Mouse (Mus musculus) induced T-regulatory cell, adult 2 months (primary cell): ENCODE measurements at regions not wholly inside any gene's neighbourhood (a gene's known extent, or its start where the extent isn't known, plus 50 kb on each side); places are given as distances from the start of the nearest gene placed in this dataset.
A peak's percentile ranks its signal among the peaks of the same experiment; 100 is the strongest.
"Not testable (repeated sequence)": the region's sequence is repeated elsewhere in the genome, so short reads cannot be mapped to it uniquely, and the experiment has no call there.

ENCODE experiments used
- DNase-seq: peaks from one replicate; pipeline ENCODE4 v3.0.0-alpha.2; 2012; ENCODE audit warnings: low read depth

DNA sequence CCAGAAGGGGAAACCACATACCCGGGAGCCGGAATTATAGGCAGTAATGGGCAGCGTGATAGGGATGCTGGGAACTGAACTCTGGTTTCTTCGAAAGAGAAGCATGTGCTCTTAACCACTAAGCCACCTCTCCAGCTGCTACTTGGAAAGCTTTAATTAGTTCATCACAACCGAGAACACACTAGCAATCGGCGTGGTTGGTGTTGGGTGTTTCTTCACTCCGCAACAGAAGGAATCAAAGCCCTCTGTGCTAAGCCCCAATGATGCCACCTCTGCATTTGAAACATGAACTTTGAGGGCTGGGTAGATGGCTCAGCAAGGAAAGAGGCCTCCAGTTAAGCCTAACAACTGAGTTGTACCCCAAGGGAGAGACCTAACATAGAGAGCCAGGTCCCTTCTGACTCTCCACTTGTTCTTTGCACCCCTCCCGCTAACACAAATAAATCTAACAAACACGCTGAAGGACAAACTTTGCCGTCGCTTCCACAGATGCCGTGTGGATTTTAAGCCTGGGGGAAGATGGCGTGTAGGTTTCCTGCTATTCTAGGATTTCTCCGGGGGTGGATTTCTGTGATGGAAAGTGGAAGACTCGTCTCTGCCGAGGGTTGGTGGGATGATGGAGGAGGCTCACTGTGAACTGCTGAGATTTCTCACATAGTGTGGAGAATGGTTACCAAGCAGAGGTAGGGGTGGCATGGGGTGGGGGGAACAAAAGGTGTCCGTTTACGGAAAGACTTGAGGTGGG lies 257.4 kb downstream of the Diras2 start:
- DNase-seq: no peak

DNA sequence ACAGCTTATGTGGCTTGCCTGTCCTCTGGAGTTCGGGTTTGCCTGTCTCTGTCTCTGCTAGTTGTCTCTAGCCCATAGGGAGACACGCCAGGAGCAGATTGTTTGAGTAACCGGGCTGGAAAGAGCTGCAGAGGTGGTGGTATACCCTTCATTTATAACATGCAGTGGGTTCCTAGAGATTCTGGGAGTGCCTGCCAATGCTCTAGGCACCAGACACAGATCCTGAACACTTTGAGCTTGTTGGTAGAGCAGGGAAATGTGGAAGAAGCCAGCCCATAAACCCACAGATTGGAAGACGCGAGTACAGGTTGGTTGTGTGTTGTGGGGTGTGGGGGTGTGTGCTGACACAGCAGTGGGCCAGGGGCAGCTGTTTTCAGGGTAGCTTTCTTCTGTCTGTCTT lies 255.9 kb downstream of the Diras2 start:
- DNase-seq: no peak

DNA sequence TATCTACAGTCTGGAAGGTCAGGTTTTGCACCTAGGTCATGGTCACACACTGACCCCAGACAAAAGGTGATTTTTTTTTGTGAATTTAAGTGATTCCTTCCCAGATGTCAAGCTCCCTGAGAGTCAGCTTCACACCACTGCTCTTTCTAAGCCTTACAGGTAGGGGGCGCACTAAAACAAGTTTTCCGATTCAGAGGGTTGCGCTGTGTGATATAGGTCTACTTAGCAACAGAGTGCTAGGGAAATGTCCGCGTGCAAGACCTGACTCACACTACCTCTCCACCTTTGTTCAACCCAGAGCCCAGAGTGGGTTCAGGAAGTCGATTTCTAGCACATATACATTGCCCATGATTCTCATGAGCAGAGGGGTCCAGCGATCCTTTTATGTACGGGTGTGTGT lies 255.4 kb downstream of the Diras2 start:
- DNase-seq: peak; percentile 65

DNA sequence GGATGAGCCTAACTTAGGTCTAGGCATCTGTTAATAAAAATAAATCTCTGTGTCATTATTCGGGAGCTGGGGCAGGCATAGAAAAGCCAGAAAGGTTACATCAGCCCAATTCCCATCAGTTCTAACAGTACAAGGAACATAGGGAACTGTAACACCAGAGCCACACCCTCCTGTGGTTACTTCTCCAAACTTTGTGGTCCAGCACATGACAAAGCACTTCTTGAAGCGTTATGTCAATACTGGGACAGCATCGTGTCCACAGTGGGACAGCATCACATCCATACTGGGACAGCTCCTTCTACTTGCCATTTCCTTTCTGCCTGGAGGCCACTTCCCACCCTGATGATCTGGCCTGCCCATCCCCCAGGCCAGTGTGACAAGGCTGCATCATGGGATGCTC lies 253.9 kb downstream of the Diras2 start:
- no peak for DNase-seq

DNA sequence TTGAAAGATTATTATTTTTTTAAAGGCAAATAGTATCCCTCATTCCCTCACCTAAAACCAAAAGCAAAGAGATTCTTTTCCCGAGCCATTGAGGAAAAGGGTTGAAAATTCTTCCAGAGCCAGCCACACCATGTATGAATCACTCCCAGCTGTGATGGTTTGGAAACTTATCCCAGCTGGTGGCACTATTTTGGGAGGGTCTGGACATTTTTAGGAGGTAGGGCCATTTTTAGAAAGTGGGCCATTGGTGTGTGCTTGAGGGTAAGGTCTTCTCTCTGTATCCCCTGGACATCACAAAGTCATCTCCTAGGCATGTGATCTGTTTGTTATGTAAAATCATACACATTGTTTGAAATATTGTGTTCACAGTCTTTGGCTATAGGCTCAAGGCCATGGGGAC lies 252.2 kb downstream of the Diras2 start:
- no peak for DNase-seq

DNA sequence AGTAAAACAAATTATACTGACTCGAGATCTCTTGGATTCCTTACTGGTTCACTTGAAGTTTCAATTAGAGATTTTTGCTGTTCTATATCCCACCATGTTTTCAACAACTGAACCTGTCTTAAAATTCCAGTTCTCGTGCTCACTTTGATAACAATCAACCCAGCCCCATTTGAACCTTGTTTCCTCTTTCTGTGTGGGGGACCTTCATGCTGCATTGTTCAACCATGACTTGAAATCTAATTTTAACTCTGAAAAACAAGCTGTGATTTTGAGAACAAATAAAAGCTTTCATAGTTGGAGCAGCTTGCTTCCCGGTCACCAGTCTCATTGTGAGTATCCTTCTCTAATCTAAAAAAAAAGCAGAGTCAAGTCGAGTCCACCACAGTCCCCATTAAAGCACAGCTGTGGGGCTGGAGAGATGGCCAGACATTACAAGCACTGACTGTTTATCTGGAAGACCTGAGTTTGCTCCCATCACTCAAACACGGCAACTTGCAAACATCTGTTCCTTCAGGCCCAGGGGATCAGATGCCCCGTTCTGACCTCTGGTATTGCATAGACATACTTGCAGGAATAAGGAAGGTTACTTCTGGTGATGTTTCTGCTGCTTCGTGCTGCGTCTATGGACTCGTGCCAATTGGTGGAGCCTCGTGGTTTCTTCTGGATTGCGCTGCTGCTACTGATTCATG lies 251.7 kb downstream of the Diras2 start:
- no peak for DNase-seq

DNA sequence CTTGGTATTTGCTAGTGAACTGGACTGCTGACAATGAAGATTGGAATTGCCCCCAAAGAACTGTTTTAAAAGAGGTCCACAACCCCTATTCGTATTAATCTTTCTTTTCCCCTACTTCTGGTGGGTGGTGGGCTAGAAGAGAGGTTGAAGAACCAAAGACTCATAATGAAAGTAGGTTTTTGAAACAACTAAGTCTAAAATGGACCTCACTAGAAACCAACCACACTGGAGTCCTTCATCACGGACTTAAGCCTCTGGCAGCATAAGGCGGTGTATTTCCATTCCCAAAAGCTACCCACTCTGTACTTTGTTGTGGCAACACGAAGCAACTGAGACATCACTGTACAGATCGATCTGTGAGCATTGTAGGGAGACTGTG lies 251.1 kb downstream of the Diras2 start:
- no peak for DNase-seq

DNA sequence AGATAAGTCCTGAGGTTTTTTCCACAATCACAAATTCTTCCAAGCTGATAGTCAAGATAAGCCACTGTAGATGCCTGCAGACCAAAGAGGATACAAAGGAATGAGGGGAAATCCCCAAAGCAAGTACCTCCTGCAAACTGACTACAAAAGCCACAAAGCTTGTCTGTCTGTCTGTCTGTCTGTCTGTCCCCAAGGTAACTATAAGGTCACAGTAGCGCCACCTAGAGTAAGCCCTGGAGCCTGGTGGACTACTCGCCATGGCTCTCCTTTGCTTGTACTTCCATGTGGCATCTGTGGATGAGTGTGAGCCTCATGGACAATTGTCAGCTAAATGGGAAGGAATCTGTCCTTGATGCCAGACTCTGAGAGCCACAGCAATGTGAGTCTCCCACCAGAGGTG lies 249.8 kb downstream of the Diras2 start:
- DNase-seq: peak; percentile 22

DNA sequence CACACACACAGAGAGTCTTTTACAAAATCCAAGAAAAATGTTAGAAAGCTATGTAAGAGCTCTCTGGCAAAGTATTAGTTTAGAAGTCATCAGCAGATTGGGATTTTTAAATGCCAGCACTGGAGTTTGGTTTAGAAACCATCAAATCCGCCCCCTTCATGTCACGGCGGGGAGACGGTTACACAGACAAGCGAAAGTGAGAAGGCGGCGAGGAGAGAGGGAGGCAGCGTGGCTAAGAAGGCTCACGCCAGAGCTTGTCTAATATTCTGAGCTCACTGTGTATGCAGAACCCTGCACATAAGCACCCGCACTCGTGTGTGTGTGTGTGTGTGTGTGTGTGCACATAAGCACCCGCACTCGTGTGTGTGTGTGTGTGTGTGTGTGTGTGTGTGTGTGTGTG lies 248.6 kb downstream of the Diras2 start:
- no peak for DNase-seq

DNA sequence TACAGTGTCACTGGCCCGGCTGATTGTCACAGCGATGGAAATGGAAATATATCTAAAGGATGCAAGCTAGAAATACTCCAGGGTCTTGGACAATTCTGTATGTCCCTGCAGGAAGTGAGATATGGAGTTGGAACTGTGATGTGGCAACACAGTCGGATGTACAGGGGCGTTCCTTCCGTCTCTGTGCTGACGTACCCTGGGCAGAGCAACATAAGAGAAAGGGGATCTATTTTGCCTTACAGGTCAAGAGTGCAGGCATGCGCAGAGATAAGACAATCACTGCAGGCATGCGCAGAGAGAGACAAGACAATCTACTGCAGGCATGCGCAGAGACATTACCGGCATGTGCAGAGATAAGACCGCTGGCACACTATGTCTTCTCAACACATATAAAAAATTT lies 247.6 kb downstream of the Diras2 start:
- no peak for DNase-seq

DNA sequence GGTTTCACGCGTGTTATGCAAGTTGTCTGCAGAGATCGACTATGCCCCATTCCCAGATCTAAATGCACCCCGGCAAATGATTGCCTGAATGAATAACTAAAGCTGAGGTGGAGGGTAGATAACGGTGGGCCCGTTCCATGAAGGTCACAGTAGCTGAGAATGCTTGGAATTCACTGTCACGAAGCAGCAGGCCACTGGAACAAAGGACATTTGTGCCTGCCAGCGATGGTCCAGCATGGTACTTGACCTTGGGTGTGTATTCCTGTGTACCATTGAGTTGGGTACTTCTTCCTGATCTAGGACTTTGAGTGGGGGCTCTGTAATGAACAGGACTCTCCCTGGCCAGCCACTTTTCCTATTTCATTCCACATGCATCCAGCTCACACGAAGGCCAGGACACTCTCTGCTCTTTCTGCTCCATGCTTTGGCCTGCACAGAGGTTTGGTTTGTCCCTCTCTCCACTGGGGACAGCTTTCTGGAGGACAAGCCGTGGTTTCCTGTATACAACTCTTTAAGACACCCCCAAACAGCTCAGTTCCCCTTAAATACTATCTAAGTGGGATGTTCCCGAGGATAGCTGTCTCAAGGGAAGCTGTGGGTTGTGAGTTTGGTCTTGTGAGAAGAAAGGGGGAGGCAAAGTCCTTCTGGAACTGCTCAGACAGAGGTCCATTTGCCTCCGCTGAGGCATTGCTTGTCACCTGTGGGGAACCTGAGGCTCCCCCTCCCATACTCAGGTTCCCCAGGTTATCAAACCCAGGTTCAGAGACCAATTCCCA lies 246.9 kb downstream of the Diras2 start:
- no peak for DNase-seq

DNA sequence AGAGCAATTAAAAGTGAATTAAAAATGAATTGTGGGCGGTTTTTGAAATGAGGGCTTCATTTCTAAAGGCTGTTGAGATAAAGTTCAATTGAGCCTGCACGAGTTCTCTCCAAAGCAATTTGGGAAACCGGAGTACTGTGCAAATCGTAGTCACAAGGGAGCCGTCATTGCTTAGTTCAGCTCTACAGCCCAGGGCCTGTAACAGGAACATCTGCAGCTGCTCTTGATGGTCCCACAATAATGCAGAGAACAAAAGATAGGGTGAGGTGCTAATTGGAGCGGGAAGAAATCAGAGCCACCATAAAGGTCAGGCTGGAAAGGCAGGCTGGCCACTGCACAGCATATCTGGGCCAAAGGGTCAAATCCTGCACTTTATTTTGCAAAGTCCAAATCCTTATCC lies 242.7 kb downstream of the Diras2 start:
- DNase-seq: no peak

DNA sequence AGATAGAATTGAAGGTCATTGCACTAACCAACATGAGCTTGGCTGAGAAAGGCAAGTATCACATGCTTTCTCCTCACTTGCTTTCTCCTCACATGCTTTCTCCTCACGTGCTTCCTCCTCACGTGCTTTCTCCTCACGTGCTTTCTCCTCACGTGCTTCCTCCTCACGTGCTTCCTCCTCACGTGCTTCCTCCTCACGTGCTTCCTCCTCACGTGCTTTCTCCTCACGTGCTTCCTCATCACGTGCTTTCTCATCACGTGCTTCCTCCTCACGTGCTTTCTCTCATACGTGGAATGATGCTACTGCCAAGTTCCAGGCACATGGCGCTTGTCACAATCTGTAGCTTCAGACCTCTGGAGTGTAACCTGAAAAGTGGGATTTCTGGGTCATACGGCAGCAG lies 235.2 kb downstream of the Diras2 start:
- DNase-seq: no peak

DNA sequence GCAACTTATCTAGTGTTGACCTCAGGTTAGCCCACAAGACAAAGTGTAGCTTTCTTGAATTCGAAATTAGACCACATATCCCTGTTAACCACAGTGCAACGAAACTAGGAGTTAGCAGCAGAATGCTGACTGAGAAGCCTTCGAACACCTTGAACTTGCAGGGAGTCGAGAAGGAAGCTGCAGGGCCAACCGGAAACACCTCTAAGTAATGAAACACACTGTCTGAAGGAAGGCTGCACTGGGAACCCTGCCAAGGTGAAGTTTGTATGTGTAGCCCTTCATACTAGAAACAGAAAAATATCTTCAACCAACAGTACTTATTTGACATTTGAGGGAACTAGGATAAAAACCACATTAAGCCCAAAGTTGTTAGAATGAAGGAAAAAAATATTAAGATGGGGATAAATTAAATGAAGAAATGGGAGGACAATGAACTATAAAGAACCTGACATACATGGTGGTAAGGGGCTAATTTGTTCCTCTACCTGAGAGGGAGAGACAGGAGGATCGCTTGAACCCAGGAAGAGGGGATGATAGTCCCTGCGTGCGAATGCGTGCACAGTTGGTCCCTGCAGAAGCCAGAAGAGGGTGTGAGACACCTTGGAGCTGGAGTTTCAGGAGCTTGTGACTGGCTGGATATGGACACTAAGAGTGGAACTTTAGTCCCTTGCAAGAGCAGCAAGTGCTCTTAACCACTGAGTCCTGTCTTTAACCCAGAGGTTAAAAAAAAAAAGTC lies 234.4 kb downstream of the Diras2 start:
- DNase-seq: no peak

DNA sequence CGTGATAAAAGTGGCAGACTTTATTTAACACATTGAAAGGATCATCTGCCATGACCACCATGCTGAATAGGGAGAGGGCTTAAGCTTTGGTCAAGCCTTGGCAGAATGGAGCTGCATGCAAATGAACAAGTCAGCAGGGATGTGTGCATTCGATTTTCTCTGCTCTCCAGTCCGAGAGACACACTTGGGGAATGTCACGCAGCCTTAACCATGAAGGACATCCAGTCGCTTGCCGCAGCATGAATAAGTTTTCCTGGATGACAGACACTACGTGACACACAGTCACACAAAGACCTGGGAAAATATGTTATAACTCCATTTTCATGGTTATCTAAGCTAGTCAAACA lies 233.8 kb downstream of the Diras2 start:
- DNase-seq: no peak

DNA sequence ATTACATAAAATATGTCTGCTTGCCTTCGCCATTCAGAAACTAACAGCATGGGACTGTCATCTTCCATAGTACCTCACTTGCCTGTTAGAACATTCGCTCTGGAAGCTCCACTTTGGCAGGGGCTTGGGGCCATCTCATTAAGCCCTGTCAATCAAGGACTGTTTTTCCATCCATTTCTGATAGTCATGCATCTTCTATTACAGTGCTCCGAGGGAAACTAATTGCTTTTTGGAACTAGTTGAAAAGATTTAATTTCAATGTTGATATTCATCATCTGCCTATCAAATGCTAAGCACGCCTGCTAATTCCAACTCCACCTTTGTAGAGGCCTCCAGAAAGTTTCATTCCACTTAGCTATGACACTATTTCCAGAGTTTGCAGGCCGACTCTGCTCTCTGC lies 232.7 kb downstream of the Diras2 start:
- no peak for DNase-seq

DNA sequence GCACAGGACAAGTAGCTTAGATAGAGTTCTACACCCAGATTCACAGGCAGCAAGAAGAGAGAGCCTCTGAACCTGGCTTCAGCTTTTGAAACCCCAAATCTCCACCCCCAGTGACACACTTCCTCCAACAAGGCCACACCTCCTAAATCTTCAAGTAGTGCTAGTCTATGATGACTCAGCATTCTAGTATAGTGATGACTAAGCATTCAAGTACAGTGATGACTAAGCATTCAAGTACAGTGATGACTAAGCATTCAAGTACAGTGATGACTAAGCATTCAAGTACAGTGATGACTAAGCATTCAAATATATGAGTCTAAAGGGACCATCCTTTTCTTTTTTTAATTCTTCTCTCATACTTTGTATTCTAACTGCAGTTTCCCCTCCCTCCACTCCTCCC lies 225.8 kb downstream of the Diras2 start:
- peak; percentile 25 for DNase-seq

DNA sequence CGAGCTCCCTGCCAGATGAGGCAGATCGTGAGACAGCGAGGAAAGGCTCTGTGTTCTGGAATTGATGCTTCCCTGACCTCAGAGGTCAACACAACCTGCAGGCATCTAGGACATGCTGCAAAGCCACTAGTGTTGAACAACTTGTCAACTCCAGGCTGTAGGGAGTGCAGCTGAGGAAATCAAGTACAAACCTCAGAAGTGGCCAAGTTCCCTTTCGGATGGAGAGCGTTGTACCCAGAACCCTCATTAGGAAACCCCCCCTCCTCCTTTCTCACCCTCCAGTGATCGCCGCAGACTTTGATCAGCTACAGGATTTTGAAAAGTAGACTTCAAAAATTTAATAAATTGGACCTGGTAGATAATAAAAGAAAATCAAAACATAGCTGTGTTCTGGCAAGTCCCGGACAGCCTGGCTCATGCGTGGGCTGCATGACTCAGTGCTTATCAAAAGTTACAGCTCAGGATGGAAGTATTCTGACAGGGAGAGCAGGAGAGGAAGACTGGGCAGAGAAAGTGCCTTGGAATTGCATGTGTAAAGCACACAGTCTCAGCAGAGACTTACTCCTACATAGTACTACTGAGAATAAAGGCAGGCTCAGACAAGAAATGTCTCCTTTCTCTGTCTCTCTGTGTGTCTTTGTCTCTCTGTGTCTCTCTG lies 224.2 kb downstream of the Diras2 start:
- no peak for DNase-seq

DNA sequence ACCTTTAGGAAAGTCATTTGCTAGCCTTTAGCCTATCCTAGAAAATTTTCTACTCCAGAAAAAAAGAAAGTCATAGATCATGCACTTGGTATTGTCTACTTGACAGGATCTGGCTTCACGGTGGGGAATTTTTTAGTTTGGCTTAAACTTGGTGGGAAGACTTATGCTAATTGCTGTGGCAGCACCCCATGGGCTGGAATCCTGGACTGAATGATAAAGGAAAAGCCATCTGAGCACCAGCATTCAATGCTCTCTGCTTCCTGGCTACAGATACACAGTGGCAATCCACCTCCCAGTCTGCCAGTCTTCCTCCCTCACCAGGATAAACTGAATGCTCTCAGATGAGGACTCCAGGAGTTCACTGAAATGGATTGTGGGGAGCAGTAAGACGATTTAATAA lies 220.1 kb downstream of the Diras2 start:
- no peak for DNase-seq

DNA sequence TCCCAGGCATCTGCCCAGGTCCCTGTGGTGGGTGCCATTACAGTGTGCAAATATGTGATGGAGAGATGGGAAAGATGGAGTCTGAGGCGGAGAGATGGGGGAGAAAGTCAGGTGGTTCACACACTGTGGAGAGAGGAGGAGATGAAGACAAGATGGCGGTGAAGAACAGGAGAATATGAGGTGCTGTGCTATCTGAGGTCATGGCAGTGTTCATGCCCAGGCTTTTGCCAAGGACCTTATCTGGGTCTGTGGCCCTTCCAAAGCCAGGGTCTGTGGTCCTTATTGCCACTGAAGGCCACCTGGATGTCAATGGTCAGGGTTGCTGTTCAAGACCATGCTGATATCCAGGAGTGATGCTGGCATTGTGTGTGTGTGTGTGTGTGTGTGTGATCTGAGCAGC lies 212.8 kb downstream of the Diras2 start:
- DNase-seq: no peak

DNA sequence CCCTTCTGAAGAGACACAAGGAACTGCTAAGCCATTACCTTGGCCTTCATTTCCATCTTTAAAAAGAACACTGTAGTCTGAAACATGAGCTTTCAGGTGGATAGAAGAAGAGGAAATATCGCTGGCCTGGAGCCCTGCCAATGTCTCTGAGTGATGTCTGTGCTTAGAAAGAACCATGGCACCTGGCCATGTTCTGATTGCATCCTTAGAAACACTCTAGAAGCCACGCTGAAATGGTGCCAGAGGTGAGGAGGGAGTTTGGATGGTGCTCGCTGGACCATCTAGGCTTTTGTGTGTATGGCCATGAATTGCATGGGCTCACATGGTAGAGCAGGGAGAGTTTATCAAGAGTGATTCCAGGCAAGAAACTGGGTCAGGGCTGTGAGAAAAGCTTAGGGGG lies 207.4 kb downstream of the Diras2 start:
- DNase-seq: no peak

DNA sequence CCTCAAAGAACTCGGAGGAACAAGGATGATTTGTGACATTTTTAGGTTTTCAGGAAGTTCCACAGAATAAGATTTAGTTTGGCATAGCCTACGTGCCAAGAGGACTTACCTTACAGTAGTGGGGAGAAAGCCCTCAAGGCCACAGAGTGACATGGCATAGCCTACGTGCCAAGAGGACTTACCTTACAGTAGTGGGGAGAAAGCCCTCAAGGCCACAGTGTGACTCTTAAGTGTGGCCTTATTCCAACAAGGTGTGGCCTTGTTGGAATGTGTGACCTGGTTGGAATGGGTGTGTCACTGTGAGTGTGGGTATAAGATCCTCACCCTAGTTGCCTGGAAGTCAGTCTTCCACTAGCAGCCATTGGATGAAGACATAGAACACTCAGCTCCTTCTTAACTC lies 206.7 kb downstream of the Diras2 start:
- DNase-seq: not testable (repeated sequence)
